Mouse (Mus musculus) megakaryocyte, embryonic 14.5 days (primary cell): ENCODE data around the gene Dnmt3c.

Experiments used
- FLI1 ChIP-seq: IDR thresholded peaks from 2 replicates; pipeline ENCODE4 v1.6.1; 2012; ENCODE audit warnings: low read length, inconsistent platforms, mixed read lengths
- GATA1 ChIP-seq: IDR thresholded peaks from 3 replicates; pipeline ENCODE4 v1.6.1; 2012; ENCODE audit warnings: mixed read lengths, low read length, inconsistent platforms, borderline replicate concordance

- TF ChIP-seq GATA1 (no peak), FLI1 (no peak)
Observed at GRCm38 (mm10) chr2:153696352-153696751, at the start of gene Dnmt3c.
